Mouse (Mus musculus) lung, embryonic 14.5 days (tissue): ENCODE measurements around the gene Tmem140. TPM values are rescaled to one million over a fixed set of nuclear protein-coding genes. Genes with fewer than 3 reads are reported as not detected.

Source experiments
- ATAC-seq: fragments of 200-750 bp; cut with Nextera tagmentation; 2 replicates; pipeline ENCODE4 v1.8.0; 2017; ENCODE audit warnings: mild to moderate bottlenecking, moderate TSS enrichment, moderate library complexity; ENCODE audit not compliant: insufficient read depth
- DNase-seq: peaks from one replicate; pipeline ENCODE4 v3.0.0-alpha.2; 2015
- H3K27ac ChIP-seq: fragments of 300-500 bp; sonication (generic); 2 replicates; pipeline ENCODE4 v1.5.1; 2014; ENCODE audit warnings: low read depth, mild to moderate bottlenecking, moderate library complexity
- H3K27me3 ChIP-seq: fragments of 300-500 bp; sonication (generic); 2 replicates; pipeline ENCODE4 v1.6.1; 2014; ENCODE audit warnings: low read length, control low read depth; ENCODE audit not compliant: insufficient read depth
- H3K36me3 ChIP-seq: fragments of 300-500 bp; sonication (generic); 2 replicates; pipeline ENCODE4 v1.6.1; 2014; ENCODE audit warnings: control low read depth; ENCODE audit not compliant: insufficient read depth
- H3K4me1 ChIP-seq: fragments of 300-500 bp; sonication (generic); 2 replicates; pipeline ENCODE4 v1.6.1; 2014; ENCODE audit warnings: antibody characterized with exemption, control low read depth; ENCODE audit not compliant: insufficient read depth
- H3K4me2 ChIP-seq: fragments of 300-500 bp; sonication (generic); 2 replicates; pipeline ENCODE4 v1.6.1; 2014; ENCODE audit warnings: mild to moderate bottlenecking
- H3K4me3 ChIP-seq: fragments of 300-500 bp; sonication (generic); 2 replicates; pipeline ENCODE4 v1.5.1; 2014; ENCODE audit warnings: low read depth, low read length
- H3K9ac ChIP-seq: fragments of 300-500 bp; sonication (generic); 2 replicates; pipeline ENCODE4 v1.6.1; 2014
- H3K9me3 ChIP-seq: fragments of 300-500 bp; sonication (generic); 2 replicates; pipeline ENCODE4 v1.6.1; 2016; ENCODE audit warnings: low read depth, low read length, control low read depth
- CTCF ChIP-seq: IDR thresholded peaks from 2 replicates; pipeline ENCODE4 v1.5.1; 2016; ENCODE audit warnings: antibody characterized with exemption, low read depth
- WGBS: fragments of 180-500 bp; shearing (Covaris S2); extraction: QIAGEN DNeasy Blood & Tissue Kit; methylation state at CpG from one replicate; pipeline ENCODE4 v1.1.7; 2014; 5-methylcytosine and 5-hydroxymethylcytosine counted together
- polyA plus RNA-seq: library from polyadenylated mRNA; unstranded; fragments of >200 nt; fragmentation: Nextera tagmentation; extraction: Ambion mirVana; gene quantifications from 2 replicates; pipeline ENCODE4 v1.2.1, GENCODE M21; 2014

Gene Tmem140
- polyA plus RNA-seq, 1 experiment from 2014 or later: 2.7 TPM

GRCm38 (mm10) chr6:34902578-34902977, 39.6 kb downstream of the Tmem140 start:
- DNase-seq (peak; percentile 65), ATAC-seq (0 out of 2 replicates have a peak, but pooled peaks have one; percentile 29)
- Histone ChIP-seq H3K27ac (peak overlapping the region; percentile 86), H3K4me2 (peak overlapping the region; percentile 55), H3K4me3 (0 out of 2 replicates have a peak overlapping the region, but pooled peaks have one; percentile 3), H3K9ac (no peak overlapping the region), H3K27me3 (no peaks in the 10 kb centered on the region), H3K4me1 (0 out of 2 replicates have a peak, but pooled peaks cover 5% of the 10 kb centered on the region), H3K36me3 (peaks cover 74% of the 10 kb centered on the region), H3K9me3 (no peaks in the 10 kb centered on the region)
- WGBS: 62% methylated on average over 7 of the region's 7 CpGs
- TF ChIP-seq CTCF: no peak

- Histone ChIP-seq H3K9ac (no peak overlapping the region), H3K27me3 (no peaks in the 10 kb centered on the region), H3K4me1 (0 out of 2 replicates have a peak, but pooled peaks cover 5% of the 10 kb centered on the region), H3K9me3 (no peaks in the 10 kb centered on the region), H3K36me3 (peaks cover 74% of the 10 kb centered on the region), H3K4me3 (no peak overlapping the region), H3K27ac (peak overlapping the region; percentile 88), H3K4me2 (peak overlapping the region; percentile 55)
- peak; percentile 85 for DNase-seq
- 59% methylated on average over 5 of the region's 5 CpGs for WGBS
- no peak for TF ChIP-seq CTCF
- peak; percentile 82 for ATAC-seq
These were observed 40.5 kb downstream of the Tmem140 start for GRCm38 (mm10) chr6:34903441-34903840.

- H3K27me3 ChIP-seq: no peaks in the 10 kb centered on the region
- DNase-seq (peak; percentile 59), ATAC-seq (peak; percentile 83)
- H3K36me3 ChIP-seq: peaks cover 76% of the 10 kb centered on the region
- H3K9me3 ChIP-seq: no peaks in the 10 kb centered on the region
- H3K4me3 ChIP-seq: no peak overlapping the region
- H3K27ac ChIP-seq: peak overlapping the region; percentile 88
- peak overlapping the region; percentile 36 for H3K4me2 ChIP-seq
- TF ChIP-seq CTCF: no peak
- 0 out of 2 replicates have a peak, but pooled peaks cover 5% of the 10 kb centered on the region for H3K4me1 ChIP-seq
- WGBS: 29% methylated on average over 10 of the region's 10 CpGs
- no peak overlapping the region for H3K9ac ChIP-seq
These were observed 40.9 kb downstream of the Tmem140 start for GRCm38 (mm10) chr6:34903851-34904250.

GRCm38 (mm10) chr6:34904361-34904760, 41.4 kb downstream of the Tmem140 start:
- H3K9ac ChIP-seq: no peak overlapping the region; the same call in 1 of the 2 replicates
- peaks cover 77% of the 10 kb centered on the region for H3K36me3 ChIP-seq
- H3K4me1 ChIP-seq: 0 out of 2 replicates have a peak, but pooled peaks cover 5% of the 10 kb centered on the region
- peak; percentile 9; the same call in 1 of the 2 replicates for ATAC-seq
- no peak overlapping the region for H3K4me3 ChIP-seq
- no peak for DNase-seq
- no peaks in the 10 kb centered on the region for H3K9me3 ChIP-seq
- 53% methylated on average over 6 of the region's 6 CpGs for WGBS
- TF ChIP-seq CTCF: no peak
- peak overlapping the region; percentile 88 for H3K27ac ChIP-seq
- H3K4me2 ChIP-seq: peak overlapping the region; percentile 36
- no peaks in the 10 kb centered on the region for H3K27me3 ChIP-seq

- no peak; the same call in 1 of the 2 replicates for TF ChIP-seq CTCF
- Histone ChIP-seq H3K4me3 (no peak overlapping the region), H3K4me2 (no peak overlapping the region), H3K9me3 (no peaks in the 10 kb centered on the region), H3K4me1 (peaks cover 10% of the 10 kb centered on the region), H3K27ac (no peak overlapping the region), H3K9ac (no peak overlapping the region), H3K27me3 (no peaks in the 10 kb centered on the region), H3K36me3 (peaks cover 60% of the 10 kb centered on the region)
- ATAC-seq: no peak
- 54% methylated on average over 2 of the region's 2 CpGs for WGBS
- DNase-seq: no peak
These were observed 43.2 kb downstream of the Tmem140 start for GRCm38 (mm10) chr6:34906125-34906524.

- Histone ChIP-seq H3K9me3 (no peaks in the 10 kb centered on the region), H3K4me1 (peaks cover 10% of the 10 kb centered on the region), H3K27me3 (no peaks in the 10 kb centered on the region), H3K27ac (0 out of 2 replicates have a peak overlapping the region, but pooled peaks have one; percentile 4), H3K36me3 (peaks cover 56% of the 10 kb centered on the region), H3K4me2 (no peak overlapping the region), H3K4me3 (no peak overlapping the region), H3K9ac (no peak overlapping the region)
- DNase-seq: no peak
- no peak for ATAC-seq
- TF ChIP-seq CTCF: no peak
- 84% methylated on average over 4 of the region's 4 CpGs for WGBS
These were observed 43.7 kb downstream of the Tmem140 start for GRCm38 (mm10) chr6:34906661-34907060.

- peaks cover 10% of the 10 kb centered on the region for H3K4me1 ChIP-seq
- H3K4me3 ChIP-seq: no peak overlapping the region
- 72% methylated on average over 2 of the region's 2 CpGs for WGBS
- DNase-seq (no peak), ATAC-seq (no peak)
- H3K27ac ChIP-seq: peak overlapping the region; percentile 38; the same call in 1 of the 2 replicates
- no peaks in the 10 kb centered on the region for H3K9me3 ChIP-seq
- TF ChIP-seq CTCF: no peak
- no peak overlapping the region for H3K4me2 ChIP-seq
- H3K36me3 ChIP-seq: peaks cover 56% of the 10 kb centered on the region
- H3K9ac ChIP-seq: no peak overlapping the region
- no peaks in the 10 kb centered on the region for H3K27me3 ChIP-seq
These were observed 44.2 kb downstream of the Tmem140 start for GRCm38 (mm10) chr6:34907121-34907614.
